Mouse (Mus musculus): Measurements from ENCODE around the gene Slc5a6.

- TF ChIP-seq POLR2A (IDR thresholded peaks at IDR 0.05; ENCODE audit: insufficient read length, low read depth) (no peak), E2F4 (IDR thresholded peaks at IDR 0.05; ENCODE audit: insufficient read depth) (no peak), USF1 (IDR thresholded peaks at IDR 0.05; ENCODE audit: low read depth) (no peak), TCF3 (IDR thresholded peaks at IDR 0.05; ENCODE audit: insufficient read length, low read depth) (no peak), CEBPB (IDR thresholded peaks at IDR 0.05; ENCODE audit: insufficient read depth, poor library complexity, severe bottlenecking) (no peak), MYOD1 (IDR thresholded peaks at IDR 0.05; ENCODE audit: control insufficient read depth in 1 of 3, insufficient read length in 2 of 3, low read depth in 2 of 3) (no peak), POLR2AphosphoS2 (IDR thresholded peaks at IDR 0.05; ENCODE audit: insufficient read length, low read depth) (no peak)
These were observed 35.2 kb upstream of the Slc5a6 start for GRCm38 (mm10) chr5:31083949-31084348.
